Mouse (Mus musculus) CD4-positive naive resting alpha-beta T cell, adult 76 days (primary cell): ENCODE data around the gene Brf1. TPM values are rescaled to one million over a fixed set of nuclear protein-coding genes. Genes with fewer than 3 reads are reported as not detected.

ENCODE experiments used
- total RNA-seq: library from RNA; stranded (reverse); gene quantifications from one replicate; pipeline ENCODE4 v1.2.4, GENCODE M21; 2023

Gene Brf1
- 220 TPM for total RNA-seq

DNA sequence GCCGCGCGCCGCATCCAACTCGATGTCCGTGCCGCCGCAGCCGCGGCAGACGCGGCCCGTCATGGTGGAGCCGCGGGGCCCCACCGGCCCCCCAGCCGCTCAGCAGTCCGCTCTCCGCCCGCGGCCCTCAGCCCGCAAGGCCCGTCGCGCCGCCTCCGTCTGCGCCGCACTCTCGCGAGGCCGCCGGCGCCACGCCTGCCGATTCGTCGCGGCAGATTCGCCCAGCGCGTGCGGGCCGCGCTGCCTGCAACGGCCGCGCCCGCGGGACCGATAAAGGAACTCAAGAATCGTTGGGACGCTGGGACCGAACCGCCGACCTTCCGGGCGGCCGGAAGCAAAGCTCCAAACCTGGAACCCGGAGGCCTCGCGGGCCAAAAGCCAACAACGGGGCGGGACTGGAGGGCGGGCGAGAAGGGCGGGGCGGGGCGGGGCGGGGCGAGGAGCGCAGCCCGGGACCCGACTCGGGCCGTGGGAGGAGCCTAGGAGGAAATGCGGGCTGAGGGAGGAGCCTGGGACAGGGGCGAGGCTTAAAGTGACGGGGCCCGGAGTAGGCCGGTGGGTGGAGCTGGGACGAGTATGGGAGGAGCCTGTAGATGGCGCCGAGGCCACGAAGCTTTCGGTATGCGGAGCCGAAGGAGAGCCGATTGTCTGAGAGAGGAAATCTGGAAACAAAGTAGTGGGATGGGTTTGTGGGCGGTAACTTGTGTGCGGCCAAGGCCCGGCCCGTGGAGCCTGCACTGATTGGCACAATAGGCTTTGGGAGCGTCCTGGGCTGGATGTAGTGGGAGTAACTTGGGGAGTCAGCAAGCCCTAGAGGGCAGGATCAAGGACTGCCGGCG lies at the start of gene Brf1:
Brf1 (minus strand) TSS at position 411 of the 839 bp plus-strand sequence.

DNA sequence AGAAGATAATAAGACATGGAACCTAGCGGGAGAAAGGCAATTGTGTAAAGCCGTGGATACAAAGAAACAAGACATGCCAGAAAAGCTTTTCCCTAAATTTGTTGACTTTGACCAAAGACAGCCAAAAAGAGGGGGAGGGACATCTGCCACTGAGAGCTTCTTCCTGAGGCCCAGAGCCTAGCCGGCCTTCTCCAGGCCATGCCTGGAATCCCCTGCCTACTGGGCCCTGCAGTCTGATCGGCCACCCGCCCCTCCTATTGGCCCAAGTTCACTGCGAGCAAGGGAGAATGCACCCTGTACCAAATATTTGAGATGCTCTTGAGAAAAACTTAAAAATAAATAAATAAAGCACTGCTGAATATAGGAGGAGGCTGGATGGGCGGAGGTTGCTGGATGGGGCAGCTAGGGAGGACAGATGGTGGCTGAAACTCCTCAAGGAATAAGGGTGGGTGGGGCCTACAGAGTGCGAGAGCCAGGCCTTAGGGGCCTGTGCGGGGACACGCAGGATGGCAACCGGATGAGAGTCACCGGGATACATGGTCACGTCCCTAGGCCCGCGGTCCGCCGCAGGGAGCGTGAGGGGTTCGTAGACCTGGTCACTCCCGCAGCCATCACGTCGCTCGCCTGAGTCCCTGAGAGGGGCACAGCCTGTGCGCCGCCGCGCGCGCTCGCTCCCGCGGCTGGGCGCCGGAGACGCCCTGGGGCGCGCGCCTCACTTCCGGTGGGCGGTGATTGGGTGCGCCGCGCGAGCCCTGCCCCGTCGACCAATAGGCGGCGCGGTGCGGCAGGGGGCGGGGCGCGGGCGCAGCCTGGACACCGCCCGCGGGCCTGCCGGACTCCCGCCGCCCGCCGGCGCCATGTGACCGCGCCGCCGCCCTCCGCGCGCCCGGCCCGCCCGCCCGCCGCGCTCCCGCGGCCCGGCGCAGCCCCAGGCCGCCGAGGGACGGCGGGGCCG lies 13.4 kb upstream of the Brf1 start, which contains the start of gene Pacs2:
Pacs2 (plus strand) TSS at position 905 of the 955 bp plus-strand sequence.

DNA sequence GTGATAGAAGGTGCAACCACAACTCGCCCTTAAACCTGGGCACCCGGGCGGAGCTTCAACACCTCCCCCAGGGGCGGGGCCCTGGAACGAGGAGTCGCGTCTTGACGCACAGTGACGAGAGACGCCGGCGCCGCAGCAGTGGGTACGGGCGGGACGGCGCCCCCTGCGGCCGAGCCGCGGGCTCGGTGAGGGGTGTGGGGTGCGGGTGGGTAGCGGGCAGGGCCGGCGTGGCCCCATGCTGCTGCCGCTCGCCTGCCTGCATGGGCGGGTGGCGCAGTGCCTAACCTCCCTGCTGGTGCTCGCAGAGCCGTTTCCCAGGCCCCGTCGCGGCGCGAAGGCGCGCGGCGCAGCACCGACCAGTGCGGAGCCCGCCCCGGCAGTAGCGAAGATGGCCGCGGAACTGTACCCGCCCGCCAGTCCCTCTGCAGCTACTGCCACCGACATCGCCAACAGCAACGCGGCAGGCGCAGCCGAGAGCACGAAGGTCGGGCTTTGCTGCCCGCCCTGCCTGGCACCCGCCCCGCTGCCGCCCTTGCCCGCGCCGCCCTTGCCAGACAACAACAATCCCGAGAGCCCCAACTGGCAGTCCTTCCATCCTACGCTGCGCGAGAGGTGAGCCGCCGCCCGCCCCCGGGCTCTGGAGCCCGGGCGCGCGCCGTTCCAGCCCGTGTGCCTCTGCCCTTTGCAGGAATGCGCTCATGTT lies 24.0 kb downstream of the Brf1 start, which contains the start of gene Btbd6:
Btbd6 (plus strand) TSS at position 112 of the 703 bp plus-strand sequence.

DNA sequence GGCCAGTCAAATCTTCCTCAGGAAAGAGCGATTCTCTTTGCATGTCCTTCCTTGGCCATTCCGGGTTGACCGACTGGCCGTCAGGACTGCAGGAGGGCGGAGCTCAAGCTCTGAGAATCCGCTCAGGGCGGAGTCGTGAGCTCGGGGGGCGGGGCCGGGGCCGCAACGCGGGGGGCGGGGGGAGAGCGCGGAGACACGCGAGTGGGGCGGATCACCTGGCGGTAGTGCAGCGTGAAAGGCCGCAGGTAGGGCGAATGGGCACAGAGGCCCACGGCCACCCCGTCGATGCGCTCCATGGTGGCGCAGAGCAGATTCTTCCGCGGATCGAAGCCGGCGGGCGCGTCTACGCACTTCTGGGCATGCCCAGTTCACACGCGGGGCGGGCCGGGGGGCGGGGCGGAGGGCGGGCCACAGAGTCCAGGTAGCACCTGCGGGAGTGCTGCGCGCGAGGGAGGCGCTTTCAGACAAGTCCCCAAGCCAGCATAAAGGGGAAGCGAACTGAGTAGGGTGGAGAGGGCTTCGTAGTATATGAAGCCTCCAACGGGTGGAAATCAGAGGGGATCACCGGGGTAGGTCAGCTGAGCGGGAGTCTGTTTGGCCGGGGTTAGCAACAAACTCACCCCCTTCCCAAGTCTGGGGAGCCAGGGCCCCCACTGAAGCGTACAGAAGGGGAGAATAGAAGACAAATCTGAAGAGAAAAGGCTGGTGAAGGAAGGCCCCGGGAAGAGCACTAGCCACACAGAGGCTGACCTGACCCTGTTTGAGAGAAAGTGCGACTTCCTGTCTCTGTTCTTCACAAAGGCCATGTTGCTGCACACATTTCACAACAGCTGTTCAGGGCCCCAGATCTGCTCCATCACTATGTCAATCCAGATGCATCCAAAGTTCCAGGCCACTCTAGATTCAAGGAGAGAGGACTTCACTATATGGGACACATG lies 58.5 kb downstream of the Brf1 start, which contains the start of gene Nudt14:
Nudt14 (minus strand) TSS at position 349 of the 938 bp plus-strand sequence.

DNA sequence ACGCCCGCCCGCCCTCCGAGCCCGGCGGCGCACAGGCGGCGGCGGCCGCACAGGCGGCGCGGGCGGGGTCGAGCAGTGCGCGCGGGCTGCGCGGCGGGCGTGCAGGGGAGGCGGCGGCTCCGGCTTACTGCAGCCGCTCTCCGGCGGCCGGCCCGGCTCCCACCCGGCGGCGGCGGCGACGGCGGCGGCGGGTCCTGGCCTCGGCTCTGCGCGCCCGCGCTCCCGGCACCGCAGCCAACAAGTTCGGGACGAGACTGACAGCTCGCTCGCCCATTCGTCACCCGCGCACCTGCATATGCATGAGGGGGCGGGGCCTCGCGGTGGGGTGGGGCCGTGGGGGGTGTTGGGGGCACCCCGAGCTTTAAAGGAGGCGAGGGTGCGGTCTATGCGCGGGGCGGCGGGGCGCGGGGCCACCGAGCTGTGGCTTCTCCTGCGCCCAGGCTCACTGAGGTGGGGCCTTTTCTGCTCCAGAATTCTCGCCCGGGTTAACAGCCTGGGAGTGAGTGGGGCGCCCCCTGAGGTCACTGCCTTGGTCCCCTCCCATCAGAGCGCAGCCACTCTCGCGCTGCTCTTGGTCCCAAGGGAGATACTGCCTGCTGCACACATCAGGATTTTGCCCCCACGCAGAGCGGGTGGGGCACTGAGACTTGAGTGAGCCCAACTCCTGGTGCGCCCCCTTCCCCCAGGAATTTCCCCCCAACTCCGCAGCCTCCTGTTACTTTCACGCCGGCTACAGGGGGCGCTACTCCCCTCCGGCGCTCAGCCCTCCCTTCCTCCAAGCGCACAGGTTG lies 70.7 kb downstream of the Brf1 start, which contains the start of gene Jag2:
Jag2 (minus strand) TSS at position 215 of the 791 bp plus-strand sequence.

Other genes starting within 250 kb of the Brf1 start
- gene Pld4, start 240.0 kb downstream of the Brf1 start, total RNA-seq = 32.9 TPM
- gene Ahnak2, start 198.0 kb downstream of the Brf1 start, total RNA-seq = 0.35 TPM
- gene Clba1, start 191.8 kb downstream of the Brf1 start, total RNA-seq = 0.47 TPM
- 30.1 TPM for gene Cdca4, start 171.3 kb downstream of the Brf1 start, total RNA-seq
- 520 TPM for gene Gpr132, start 132.5 kb downstream of the Brf1 start, total RNA-seq
- 9.7 TPM for gene Jag2, start 70.9 kb downstream of the Brf1 start, total RNA-seq
- gene Nudt14, start 58.6 kb downstream of the Brf1 start, total RNA-seq = 28.0 TPM
- gene Btbd6, start 24.2 kb downstream of the Brf1 start, total RNA-seq = 42.4 TPM
- gene Pacs2, start 13.8 kb upstream of the Brf1 start, total RNA-seq = 69.6 TPM
- gene Tex22, start 73.8 kb upstream of the Brf1 start, total RNA-seq = not detected
- gene Mta1, start 97.6 kb upstream of the Brf1 start, total RNA-seq = 79.1 TPM
- gene Crip2, start 139.5 kb upstream of the Brf1 start, total RNA-seq = 11.9 TPM
- gene Crip1, start 145.6 kb upstream of the Brf1 start, total RNA-seq = 840 TPM
- gene Tedc1, start 155.7 kb upstream of the Brf1 start, total RNA-seq = 10.1 TPM
- 0.47 TPM for gene Tmem121, start 185.2 kb upstream of the Brf1 start, total RNA-seq